Mouse (Mus musculus) CH12.LX (cell line): Measurements from ENCODE around the gene Unc13b. TPM values are rescaled to one million over a fixed set of nuclear protein-coding genes. Genes with fewer than 3 reads are reported as not detected.

Experiments used
- DNase-seq: peaks from one replicate; pipeline ENCODE4 v3.0.0-alpha.2; 2013; ENCODE audit errors: extremely low read depth
- H3K27ac ChIP-seq: 2 replicates; pipeline ENCODE4 v1.5.1; 2012; ENCODE audit warnings: low read depth, mild to moderate bottlenecking, control low read depth, moderate library complexity; ENCODE audit not compliant: insufficient read depth
- H3K27me3 ChIP-seq: replicated peaks from 2 replicates; pipeline ENCODE3; 2012; ENCODE audit warnings: inconsistent platforms
- H3K36me3 ChIP-seq, 2 experiments: replicated peaks in 1 of 2; 2 replicates each; pipeline versions ENCODE3 to v1.6.1; 2012; ENCODE audit warnings: inconsistent platforms in 1 of 2, low read length in 1 of 2, mild to moderate bottlenecking in 1 of 2, mixed read lengths in 1 of 2, moderate library complexity in 1 of 2; ENCODE audit not compliant: control insufficient read depth in 1 of 2, insufficient read depth in 1 of 2
- H3K4me1 ChIP-seq, 2 experiments: 2 replicates each; pipeline ENCODE4 v1.6.1; 2012; ENCODE audit warnings: inconsistent platforms in 1 of 2, moderate library complexity in 1 of 2; ENCODE audit not compliant: insufficient read depth in 2 of 2, control insufficient read depth in 1 of 2
- H3K4me2 ChIP-seq: 2 replicates; pipeline ENCODE4 v1.6.1; 2012; ENCODE audit warnings: low read depth, mild to moderate bottlenecking, control low read depth; ENCODE audit not compliant: poor library complexity, insufficient read depth, severe bottlenecking
- H3K4me3 ChIP-seq, 3 experiments: fragments of 150-350 bp in 1 of 3; sonication (generic) in 1 of 3; replicated peaks in 1 of 3; 2 replicates each; pipeline versions ENCODE3 to v1.5.1; 2011 to 2012; ENCODE audit warnings: low read depth in 2 of 3, low read length in 2 of 3, mild to moderate bottlenecking in 2 of 3, moderate library complexity in 2 of 3, control low read depth in 1 of 3, improper control_type of control experiment in 1 of 3, inconsistent platforms in 1 of 3, mixed read lengths in 1 of 3; ENCODE audit not compliant: poor library complexity in 1 of 3
- H3K79me2 ChIP-seq: replicated peaks from 2 replicates; pipeline ENCODE4 v1.6.1; 2012; ENCODE audit warnings: mild to moderate bottlenecking, moderate library complexity; ENCODE audit not compliant: control insufficient read depth, poor library complexity, insufficient read depth, severe bottlenecking; ENCODE audit errors: extremely low read depth
- H3K9ac ChIP-seq: 2 replicates; pipeline ENCODE4 v1.6.1; 2012; ENCODE audit warnings: low read depth, mild to moderate bottlenecking, control low read depth, moderate library complexity; ENCODE audit not compliant: insufficient read depth
- H3K9me3 ChIP-seq: replicated peaks from 2 replicates; pipeline ENCODE3; 2012; ENCODE audit warnings: low read length, inconsistent platforms, mixed read lengths
- BHLHE40 ChIP-seq: IDR thresholded peaks from 2 replicates; pipeline ENCODE4 v1.6.1; 2011; ENCODE audit warnings: mild to moderate bottlenecking, low read depth, low read length, improper control_type of control experiment
- CHD1 ChIP-seq: IDR thresholded peaks from 2 replicates; pipeline ENCODE4 v1.6.1; 2012; ENCODE audit warnings: low read depth, low read length, improper control_type of control experiment, inconsistent platforms
- CTCF ChIP-seq, 2 experiments: IDR thresholded peaks in 1 of 2; conservative IDR thresholded peaks in 1 of 2; 2 replicates each; pipeline ENCODE4 v1.5.1; 2011 to 2012; ENCODE audit warnings: low read depth in 2 of 2, low read length in 2 of 2, improper control_type of control experiment in 1 of 2, inconsistent platforms in 1 of 2, mild to moderate bottlenecking in 1 of 2, moderate library complexity in 1 of 2
- E2F4 ChIP-seq: IDR thresholded peaks from 2 replicates; pipeline ENCODE4 v1.6.1; 2011; ENCODE audit warnings: low read depth, low read length, improper control_type of control experiment; ENCODE audit not compliant: insufficient replicate concordance
- ETS1 ChIP-seq: conservative IDR thresholded peaks from 2 replicates; pipeline ENCODE4 v1.6.1; 2012; ENCODE audit warnings: low read depth, mild to moderate bottlenecking, inconsistent platforms, low read length, improper control_type of control experiment, moderate library complexity
- GABPA ChIP-seq: IDR thresholded peaks from 2 replicates; pipeline ENCODE4 v1.6.1; 2012; ENCODE audit warnings: low read depth, low read length, improper control_type of control experiment, inconsistent platforms; ENCODE audit not compliant: insufficient replicate concordance
- HCFC1 ChIP-seq: IDR thresholded peaks from 2 replicates; pipeline ENCODE4 v1.6.1; 2012; ENCODE audit warnings: low read depth, mild to moderate bottlenecking, inconsistent platforms, low read length, improper control_type of control experiment
- IRF4 ChIP-seq: IDR thresholded peaks from 2 replicates; pipeline ENCODE4 v1.6.1; 2014; ENCODE audit warnings: low read depth, mild to moderate bottlenecking, inconsistent platforms, low read length, improper control_type of control experiment
- KAT2A ChIP-seq: IDR thresholded peaks from 2 replicates; pipeline ENCODE4 v1.6.1; 2012; ENCODE audit warnings: low read length, improper control_type of control experiment, inconsistent platforms; ENCODE audit not compliant: insufficient replicate concordance
- MAX ChIP-seq: IDR thresholded peaks from 2 replicates; pipeline ENCODE4 v1.6.1; 2011; ENCODE audit warnings: low read length, improper control_type of control experiment
- MEF2A ChIP-seq: IDR thresholded peaks from 2 replicates; pipeline ENCODE4 v1.6.1; 2014; ENCODE audit warnings: low read depth, mild to moderate bottlenecking, inconsistent platforms, low read length, improper control_type of control experiment, borderline replicate concordance
- MXI1 ChIP-seq: IDR thresholded peaks from 2 replicates; pipeline ENCODE4 v1.6.1; 2011; ENCODE audit warnings: mild to moderate bottlenecking, low read depth, low read length, improper control_type of control experiment
- NRF1 ChIP-seq: IDR thresholded peaks from 2 replicates; pipeline ENCODE4 v1.6.1; 2014; ENCODE audit warnings: low read depth, mild to moderate bottlenecking, inconsistent platforms, low read length, improper control_type of control experiment, moderate library complexity
- POLR2A ChIP-seq: IDR thresholded peaks from 2 replicates; pipeline ENCODE4 v1.6.1; 2011; ENCODE audit warnings: low read depth, mild to moderate bottlenecking, improper control_type of control experiment, low read length
- POLR2AphosphoS2 ChIP-seq: IDR thresholded peaks from 2 replicates; pipeline ENCODE4 v1.6.1; 2011; ENCODE audit warnings: low read depth, low read length, improper control_type of control experiment
- RAD21 ChIP-seq: IDR thresholded peaks from 2 replicates; pipeline ENCODE4 v1.6.1; 2011; ENCODE audit warnings: low read depth, mild to moderate bottlenecking, low read length, improper control_type of control experiment, moderate library complexity
- SIN3A ChIP-seq: IDR thresholded peaks from 2 replicates; pipeline ENCODE4 v1.6.1; 2012; ENCODE audit warnings: low read length, improper control_type of control experiment, inconsistent platforms
- SMC3 ChIP-seq: IDR thresholded peaks from 2 replicates; pipeline ENCODE4 v1.6.1; 2011; ENCODE audit warnings: low read depth, low read length, improper control_type of control experiment
- TBP ChIP-seq: conservative IDR thresholded peaks from 2 replicates; pipeline ENCODE4 v1.6.1; 2011; ENCODE audit warnings: low read depth, low read length, improper control_type of control experiment
- UBTF ChIP-seq: IDR thresholded peaks from 2 replicates; pipeline ENCODE4 v1.6.1; 2012; ENCODE audit warnings: low read depth, mild to moderate bottlenecking, inconsistent platforms, low read length, improper control_type of control experiment, moderate library complexity
- ZKSCAN1 ChIP-seq: IDR thresholded peaks from 2 replicates; pipeline ENCODE4 v1.6.1; 2012; ENCODE audit warnings: low read depth, inconsistent platforms, low read length, improper control_type of control experiment, borderline replicate concordance
- ZMIZ1 ChIP-seq: IDR thresholded peaks from 2 replicates; pipeline ENCODE4 v1.6.1; 2012; ENCODE audit warnings: low read depth, mild to moderate bottlenecking, inconsistent platforms, low read length, improper control_type of control experiment
- ZNF384 ChIP-seq: IDR thresholded peaks from 2 replicates; pipeline ENCODE4 v1.6.1; 2012; ENCODE audit warnings: low read depth, low read length, improper control_type of control experiment, inconsistent platforms
- dilution Hi-C: fragments of 300-500 bp; cut with MboI; formaldehyde crosslinking; loops from 2 replicates; pipeline ENCODE4 v1.14.3; 2020; ENCODE audit warnings: low sequenced_read_pairs; ENCODE audit not compliant: extremely low pct_unique_long_range_greater_than_20kb, extremely low pct_ligation_motif_present
- in situ Hi-C: fragments of 300-500 bp; cut with MboI; formaldehyde crosslinking; loops from 3 replicates; pipeline ENCODE4 v1.14.3; 2019; ENCODE audit warnings: low sequenced_read_pairs, low pct_ligation_motif_present, low pct_unique_long_range_greater_than_20kb, mixed read lengths
- polyA plus RNA-seq: library from polyadenylated mRNA; unstranded; fragments of >175 nt; gene quantifications from 2 replicates; pipeline ENCODE4 v1.2.1, GENCODE M21; 2012; ENCODE audit warnings: low read depth; ENCODE audit not compliant: insufficient read length
- total RNA-seq, 2 experiments: library from RNA; depleted of rRNA; stranded (reverse); fragments of 300-350 nt in 1 of 2; fragments of >200 nt in 1 of 2; gene quantifications; 2 replicates each; pipeline ENCODE4 v1.2.3; 2012 to 2014

Gene Unc13b
- total and polyA plus RNA-seq, 3 experiments = 0.08 to 0.23 (median 0.19) TPM

GRCm38 (mm10) chr4:43267323-43267658, 208.5 kb downstream of the Unc13b start:
- no peak overlapping the region for H3K27ac ChIP-seq
- no peaks in the 10 kb centered on the region for H3K79me2 ChIP-seq
- H3K9me3 ChIP-seq = no peaks in the 10 kb centered on the region
- in situ Hi-C loops = no loop called here
- no peaks in the 10 kb centered on the region for H3K36me3 ChIP-seq
- no peak for TF ChIP-seq E2F4
- TF ChIP-seq CTCF (conservative IDR thresholded peaks at IDR 0.05 in 1 of 2, IDR thresholded peaks at IDR 0.05 in 1 of 2; ENCODE audit: low read depth in 2 of 2, low read length in 2 of 2) = 0 out of 4 replicates have a peak, but pooled peaks of 1 of the 2 experiments have one; percentile 15
- dilution Hi-C loops = no loop called here
- peak overlapping the region; percentile 25; the same call in 1 of the 2 replicates for H3K9ac ChIP-seq
- H3K4me1 ChIP-seq = peaks cover 2 to 6% of the 10 kb centered on the region in 2 experiments; a peak in 2 of 4 replicates
- H3K4me2 ChIP-seq = peak overlapping the region; percentile 51; the same call in 1 of the 2 replicates
- peak overlapping the region in 1 of 3 experiments; percentile 49 for H3K4me3 ChIP-seq
- H3K27me3 ChIP-seq = peaks cover 5% of the 10 kb centered on the region
- no peak for DNase-seq

- H3K9ac ChIP-seq = no peak overlapping the region
- in situ Hi-C loops (no loop called here), dilution Hi-C loops (no loop called here)
- no peaks in the 10 kb centered on the region for H3K27me3 ChIP-seq
- no peaks in the 10 kb centered on the region for H3K79me2 ChIP-seq
- H3K4me3 ChIP-seq = no peak overlapping the region
- no peaks in the 10 kb centered on the region for H3K9me3 ChIP-seq
- TF ChIP-seq ZMIZ1 (no peak), HCFC1 (no peak), IRF4 (no peak), CHD1 (no peak), BHLHE40 (no peak), POLR2AphosphoS2 (no peak), SIN3A (no peak), ETS1 (no peak), MAX (no peak), RAD21 (no peak), GABPA (no peak), KAT2A (no peak), CTCF (conservative IDR thresholded peaks at IDR 0.05 in 1 of 2, IDR thresholded peaks at IDR 0.05 in 1 of 2; ENCODE audit: low read depth in 2 of 2, low read length in 2 of 2) (no peak), MEF2A (no peak)
- no peaks in the 10 kb centered on the region for H3K4me1 ChIP-seq
- H3K4me2 ChIP-seq = no peak overlapping the region
- DNase-seq = no peak
- no peaks in the 10 kb centered on the region for H3K36me3 ChIP-seq
- H3K27ac ChIP-seq = no peak overlapping the region
Measured at GRCm38 (mm10) chr4:43285476-43285875, 226.7 kb downstream of the Unc13b start.

DNA sequence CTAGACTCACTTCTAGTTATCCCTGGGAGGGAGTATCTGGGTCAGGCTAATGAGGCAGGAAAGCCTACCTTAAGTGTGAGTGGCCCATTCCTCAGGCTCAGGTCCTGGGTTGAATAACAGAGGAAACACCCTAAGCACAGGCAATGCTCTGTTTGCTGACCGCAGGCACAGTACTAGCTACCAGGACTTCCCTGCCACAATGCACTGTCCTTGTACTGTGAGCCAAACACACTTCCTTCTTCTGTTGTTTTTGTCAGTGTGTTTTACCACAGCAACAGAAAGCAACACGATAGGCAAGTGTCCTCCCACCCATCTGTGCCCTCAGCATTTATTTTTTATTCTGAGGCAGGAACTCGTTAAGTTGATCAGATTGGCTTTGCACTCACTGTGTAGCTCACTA, 228.6 kb downstream of the Unc13b start:
- in situ Hi-C loops = no loop called here
- H3K36me3 ChIP-seq = no peaks in the 10 kb centered on the region
- no peaks in the 10 kb centered on the region for H3K79me2 ChIP-seq
- no peak overlapping the region for H3K9ac ChIP-seq
- H3K4me2 ChIP-seq = no peak overlapping the region
- DNase-seq = no peak
- H3K27ac ChIP-seq = no peak overlapping the region
- no peak overlapping the region for H3K4me3 ChIP-seq
- TF ChIP-seq UBTF (no peak), MXI1 (no peak), POLR2AphosphoS2 (no peak), ZKSCAN1 (no peak), NRF1 (no peak), CTCF (conservative IDR thresholded peaks at IDR 0.05 in 1 of 2, IDR thresholded peaks at IDR 0.05 in 1 of 2; ENCODE audit: low read depth in 2 of 2, low read length in 2 of 2) (no peak), ZMIZ1 (no peak), POLR2A (no peak), ZNF384 (no peak), SMC3 (no peak), TBP (no peak), SIN3A (no peak)
- no peaks in the 10 kb centered on the region for H3K4me1 ChIP-seq
- dilution Hi-C loops = no loop called here
- H3K27me3 ChIP-seq = no peaks in the 10 kb centered on the region
- H3K9me3 ChIP-seq = no peaks in the 10 kb centered on the region
